Mouse (Mus musculus): Measurements from ENCODE around the gene Wdr61.

DNA sequence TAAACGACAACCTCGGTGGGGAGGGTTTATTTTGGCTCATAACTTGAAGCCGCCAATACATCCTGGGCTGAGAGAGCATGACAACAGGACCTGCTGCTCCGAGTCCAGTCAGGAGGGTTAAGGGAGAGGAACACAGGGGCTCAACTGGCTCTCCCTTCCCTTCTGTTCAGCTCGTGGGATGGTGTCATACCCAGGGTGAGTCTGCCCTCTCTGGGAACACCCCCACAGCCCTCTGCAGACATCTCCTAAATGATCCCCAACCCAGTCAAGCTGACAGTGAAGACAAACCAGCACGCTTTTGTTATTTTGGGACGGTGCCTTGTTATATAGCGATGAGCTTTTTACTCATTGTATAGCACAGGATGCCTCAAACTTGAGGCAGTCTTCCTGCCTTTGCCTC lies 44.9 kb downstream of the Wdr61 start:
- TF ChIP-seq CTCF (IDR thresholded peaks at IDR 0.05; ENCODE audit: extremely low read depth, insufficient read depth, insufficient read length, insufficient replicate concordance) (no peak), POLR2A (IDR thresholded peaks at IDR 0.05; ENCODE audit: low read depth, low read length) (no peak)
